Comparison of ENCODE assay signal across 34 mouse cellular contexts in genomic region chr4:137379713-137380255, GRCm38 (mm10). TPM values are rescaled to one million over a fixed set of nuclear protein-coding genes. Genes with fewer than 3 reads are reported as not detected.
A peak's percentile ranks its signal among the peaks of the same experiment; 100 is the strongest.
DNase-seq lines count a peak whose midpoint lies in the region; ATAC-seq and TF ChIP-seq lines count a peak whose summit lies in the region.
"Had no signal": no experiment of that assay in that cellular context is flagged by ENCODE, and none has a peak within 500 bp of the region (broad histone marks: within the 10 kb centered on the region; RNA-seq: fewer than 3 reads in every experiment).

No protein-coding gene starts in this region.

- TF ChIP-seq EP300 in ES-Bruce4 (IDR thresholded peaks at IDR 0.05; ENCODE audit: insufficient read depth, low read depth, low read length), result no peak

- no peak for ATAC-seq in intestine, embryonic 16.5 days
- ATAC-seq in intestine, postnatal 0 days, result no peak
- no peak for ATAC-seq in forebrain, embryonic 14.5 days
- ATAC-seq: activated CD4-positive, CD25-positive, alpha-beta regulatory T cell, adult 4 months; forebrain, embryonic 15.5 days; hindbrain, embryonic 16.5 days; Patski had no signal

- H3K4me2 ChIP-seq in intestine, embryonic 16.5 days (ENCODE audit: low read depth, low read length), result no peak overlapping the region
- no peak overlapping the region for H3K4me2 ChIP-seq in intestine, postnatal 0 days (replicated peaks; ENCODE audit: low read depth)
- H3K4me2 ChIP-seq in forebrain, embryonic 14.5 days (ENCODE audit: low read length), result no peak overlapping the region
- H3K4me2 ChIP-seq: embryonic facial prominence, embryonic 13.5 days; forebrain, embryonic 15.5 days; heart, embryonic 12.5 days; heart, embryonic 15.5 days; hindbrain, embryonic 13.5 days had no signal

- peak; percentile 49 for DNase-seq in R1 (ENCODE audit: low read depth, low spot score)
- DNase-seq in gonadal fat pad, adult 2 months (ENCODE audit: low read depth), result peak; percentile 74
- DNase-seq in forebrain, embryonic 10.5 days (ENCODE audit: extremely low spot score, low spot score), result no peak
- no peak for DNase-seq in forebrain, embryonic 14.5 days (ENCODE audit: low spot score)
- DNase-seq in left cerebral cortex, adult 18-20 months (ENCODE audit: low spot score in 2 of 2), result no peak
- DNase-seq: adrenal gland, postnatal 10 days; adrenal gland, postnatal 36 days; cerebellum, adult 2 months; cerebellum, postnatal 10 days; cerebellum, postnatal 36 days; embryo, embryonic 11 days; gastrocnemius, postnatal 14 days; heart, adult 18-20 months; heart, postnatal 10 days; heart, postnatal 36 days; kidney, adult 2 months had no signal

- no peaks in the 10 kb centered on the region for H3K36me3 ChIP-seq in intestine, embryonic 16.5 days (ENCODE audit: control insufficient read depth, insufficient read depth, low read length)
- H3K36me3 ChIP-seq in intestine, postnatal 0 days (ENCODE audit: control insufficient read depth, insufficient read depth), result no peaks in the 10 kb centered on the region
- no peaks in the 10 kb centered on the region for H3K36me3 ChIP-seq in ES-Bruce4 (ENCODE audit: control insufficient read depth, insufficient read depth, low read length, poor library complexity, severe bottlenecking)
- no peaks in the 10 kb centered on the region for H3K36me3 ChIP-seq in forebrain, embryonic 10.5 days (replicated peaks)
- no peaks in the 10 kb centered on the region for H3K36me3 ChIP-seq in forebrain, embryonic 14.5 days (ENCODE audit: control insufficient read depth, insufficient read depth, low read length)
- H3K36me3 ChIP-seq: embryonic facial prominence, embryonic 10.5 days; embryonic facial prominence, embryonic 13.5 days; forebrain, embryonic 15.5 days; heart, embryonic 12.5 days; heart, embryonic 15.5 days; hindbrain, embryonic 10.5 days; hindbrain, embryonic 13.5 days; intestine, embryonic 15.5 days had no signal

- peak overlapping the region; percentile 34; the same call in 1 of the 2 replicates for H3K27ac ChIP-seq in intestine, embryonic 16.5 days (ENCODE audit: low read length)
- no peak overlapping the region for H3K27ac ChIP-seq in intestine, postnatal 0 days (ENCODE audit: low read depth, low read length)
- no peak overlapping the region for H3K27ac ChIP-seq in ES-Bruce4 (ENCODE audit: insufficient read depth, low read length)
- H3K27ac ChIP-seq in forebrain, embryonic 10.5 days, result no peak overlapping the region
- no peak overlapping the region for H3K27ac ChIP-seq in forebrain, embryonic 14.5 days (ENCODE audit: low read depth, low read length)
- H3K27ac ChIP-seq: embryonic facial prominence, embryonic 10.5 days; embryonic facial prominence, embryonic 13.5 days; forebrain, embryonic 15.5 days; heart, embryonic 15.5 days; hindbrain, embryonic 10.5 days; hindbrain, embryonic 13.5 days had no signal

- no peaks in the 10 kb centered on the region for H3K27me3 ChIP-seq in intestine, embryonic 16.5 days (replicated peaks; ENCODE audit: control insufficient read depth, insufficient read depth, low read length)
- H3K27me3 ChIP-seq in intestine, postnatal 0 days (replicated peaks; ENCODE audit: control insufficient read depth, insufficient read depth, low read length), result no peaks in the 10 kb centered on the region
- H3K27me3 ChIP-seq in ES-Bruce4 (ENCODE audit: control insufficient read depth, insufficient read depth, low read length, poor library complexity, severe bottlenecking), result no peaks in the 10 kb centered on the region
- no peaks in the 10 kb centered on the region for H3K27me3 ChIP-seq in forebrain, embryonic 10.5 days (ENCODE audit: poor library complexity, severe bottlenecking)
- no peaks in the 10 kb centered on the region for H3K27me3 ChIP-seq in forebrain, embryonic 14.5 days (replicated peaks; ENCODE audit: control insufficient read depth, insufficient read depth, low read length)
- H3K27me3 ChIP-seq: embryonic facial prominence, embryonic 13.5 days; forebrain, embryonic 15.5 days; heart, embryonic 12.5 days; heart, embryonic 15.5 days; hindbrain, embryonic 13.5 days; intestine, embryonic 15.5 days; Patski had no signal

- TF ChIP-seq CTCF in intestine, postnatal 0 days (IDR thresholded peaks at IDR 0.05; ENCODE audit: low read depth), result no peak
- no peak for TF ChIP-seq CTCF in ES-Bruce4 (IDR thresholded peaks at IDR 0.05; ENCODE audit: low read depth, low read length)

- H3K4me3 ChIP-seq in intestine, embryonic 16.5 days (ENCODE audit: low read length), result no peak overlapping the region
- no peak overlapping the region for H3K4me3 ChIP-seq in intestine, postnatal 0 days (ENCODE audit: low read depth, low read length)
- H3K4me3 ChIP-seq in ES-Bruce4 (ENCODE audit: low read depth, low read length), result peak overlapping the region; percentile 9; the same call in 1 of the 2 replicates
- no peak overlapping the region for H3K4me3 ChIP-seq in forebrain, embryonic 10.5 days
- no peak overlapping the region for H3K4me3 ChIP-seq in forebrain, embryonic 14.5 days (ENCODE audit: low read depth, low read length)
- H3K4me3 ChIP-seq: embryonic facial prominence, embryonic 10.5 days; embryonic facial prominence, embryonic 13.5 days; erythroblast, embryonic 14.5 days; forebrain, embryonic 15.5 days; heart, embryonic 12.5 days; heart, embryonic 15.5 days; hindbrain, embryonic 10.5 days; hindbrain, embryonic 13.5 days; intestine, embryonic 15.5 days had no signal

- peaks cover 8% of the 10 kb centered on the region for H3K4me1 ChIP-seq in intestine, embryonic 16.5 days (ENCODE audit: control insufficient read depth, insufficient read depth, low read length)
- no peaks in the 10 kb centered on the region for H3K4me1 ChIP-seq in intestine, postnatal 0 days (replicated peaks; ENCODE audit: control insufficient read depth, insufficient read depth, low read length)
- H3K4me1 ChIP-seq in ES-Bruce4 (ENCODE audit: control insufficient read depth, insufficient read depth, low read length), result no peaks in the 10 kb centered on the region
- H3K4me1 ChIP-seq in forebrain, embryonic 10.5 days, result peaks cover 27% of the 10 kb centered on the region
- H3K4me1 ChIP-seq in forebrain, embryonic 14.5 days (ENCODE audit: control insufficient read depth, insufficient read depth, low read length), result no peaks in the 10 kb centered on the region
- H3K4me1 ChIP-seq: forebrain, embryonic 15.5 days had no signal

- no peak for TF ChIP-seq POLR2A in ES-Bruce4 (IDR thresholded peaks at IDR 0.05; ENCODE audit: insufficient read depth, low read length)

- H3K9ac ChIP-seq in intestine, embryonic 16.5 days (ENCODE audit: low read depth, low read length), result no peak overlapping the region
- H3K9ac ChIP-seq in intestine, postnatal 0 days (ENCODE audit: low read depth, low read length), result no peak overlapping the region
- H3K9ac ChIP-seq in ES-Bruce4 (ENCODE audit: low read depth, poor library complexity, severe bottlenecking), result no peak overlapping the region
- no peak overlapping the region for H3K9ac ChIP-seq in forebrain, embryonic 14.5 days (ENCODE audit: low read length)
- H3K9ac ChIP-seq: embryonic facial prominence, embryonic 13.5 days; forebrain, embryonic 15.5 days; heart, embryonic 12.5 days; heart, embryonic 15.5 days; hindbrain, embryonic 13.5 days; intestine, embryonic 15.5 days had no signal

- no peaks in the 10 kb centered on the region for H3K9me3 ChIP-seq in intestine, embryonic 16.5 days (ENCODE audit: control insufficient read depth, low read length)
- no peaks in the 10 kb centered on the region for H3K9me3 ChIP-seq in intestine, postnatal 0 days (ENCODE audit: control insufficient read depth)
- H3K9me3 ChIP-seq in ES-Bruce4 (replicated peaks; ENCODE audit: control insufficient read depth, insufficient read depth, low read length, poor library complexity, severe bottlenecking), result no peaks in the 10 kb centered on the region
- H3K9me3 ChIP-seq in forebrain, embryonic 10.5 days, result no peaks in the 10 kb centered on the region
- no peaks in the 10 kb centered on the region for H3K9me3 ChIP-seq in forebrain, embryonic 14.5 days (replicated peaks; ENCODE audit: control insufficient read depth, low read length)
- H3K9me3 ChIP-seq: embryonic facial prominence, embryonic 10.5 days; embryonic facial prominence, embryonic 13.5 days; forebrain, embryonic 15.5 days; heart, embryonic 12.5 days; heart, embryonic 15.5 days; hindbrain, embryonic 10.5 days; hindbrain, embryonic 13.5 days; intestine, embryonic 15.5 days had no signal

- WGBS in intestine, embryonic 16.5 days, result 85% methylated on average over 10 of the region's 10 CpGs
- WGBS in intestine, postnatal 0 days, result 66% methylated on average over 10 of the region's 10 CpGs
- 89% methylated on average over 10 of the region's 10 CpGs for WGBS in forebrain, embryonic 10.5 days
- 86% methylated on average over 10 of the region's 10 CpGs for WGBS in forebrain, embryonic 14.5 days

RNA-seq across cellular contexts. Expression of gene Cdc42, which starts 22.3 kb away (rescaled TPM):
- 671 and 691 TPM in 2 replicates for polyA plus RNA-seq in intestine, embryonic 16.5 days (2015; fragmentation: Nextera tagmentation; extraction: Ambion mirVana)
- polyA plus RNA-seq in intestine, postnatal 0 days (2015; fragmentation: Nextera tagmentation; extraction: Ambion mirVana), result 461 and 471 TPM in 2 replicates
- polyA plus RNA-seq in ES-Bruce4 (2011; ENCODE audit: insufficient read depth, insufficient read length, low read depth, missing spikeins), result 462 and 476 TPM in 2 replicates
- polyA plus RNA-seq in gonadal fat pad, adult 2 months (2012; rRNA removed), result 121 and 148 TPM in 2 replicates
- 567 and 573 TPM in 2 replicates for polyA plus RNA-seq in forebrain, embryonic 10.5 days (2016; fragmentation: Nextera tagmentation; extraction: Ambion mirVana)
- 928 and 953 TPM in 2 replicates for polyA plus RNA-seq in forebrain, embryonic 14.5 days (2014; fragmentation: Nextera tagmentation; extraction: Ambion mirVana)
- 100 to 1,000 TPM; 307 to 330 TPM for total RNA-seq in left cerebral cortex, adult 18-20 months (2021)

RNA-seq across cellular contexts. Expression of gene Cela3a, which starts 29.8 kb away (rescaled TPM):
- 0.26 and 0.31 TPM in 2 replicates for polyA plus RNA-seq in intestine, embryonic 16.5 days (2015; fragmentation: Nextera tagmentation; extraction: Ambion mirVana)
- polyA plus RNA-seq in intestine, postnatal 0 days (2015; fragmentation: Nextera tagmentation; extraction: Ambion mirVana), result not detected in 2 replicates
- polyA plus RNA-seq in ES-Bruce4 (2011; ENCODE audit: insufficient read depth, insufficient read length, low read depth, missing spikeins), result not detected in 2 replicates
- not detected in 2 replicates for polyA plus RNA-seq in gonadal fat pad, adult 2 months (2012; rRNA removed)
- polyA plus RNA-seq in forebrain, embryonic 10.5 days (2016; fragmentation: Nextera tagmentation; extraction: Ambion mirVana), result not detected in 2 replicates
- polyA plus RNA-seq in forebrain, embryonic 14.5 days (2014; fragmentation: Nextera tagmentation; extraction: Ambion mirVana), result not detected in 2 replicates
- not detected for total RNA-seq in left cerebral cortex, adult 18-20 months (2021)
- total RNA-seq: adrenal gland, postnatal 10 days; adrenal gland, postnatal 36 days; ES-E14; gastrocnemius, postnatal 14 days; heart, adult 18-20 months; heart, postnatal 10 days; heart, postnatal 36 days had no signal
- polyA plus RNA-seq: activated CD4-positive, CD25-positive, alpha-beta regulatory T cell, adult 4 months; cerebellum, adult 2 months; cortical plate, adult 2 months; embryonic facial prominence, embryonic 10.5 days; embryonic facial prominence, embryonic 13.5 days; erythroblast, embryonic 14.5 days; forebrain, embryonic 11.5 days; forebrain, embryonic 15.5 days; heart, embryonic 12.5 days; heart, embryonic 15.5 days; hindbrain, embryonic 10.5 days; hindbrain, embryonic 13.5 days; hindbrain, embryonic 16.5 days; intestine, embryonic 15.5 days; kidney, adult 2 months; Patski had no signal

RNA-seq across cellular contexts. Expression of gene Cela3b, which starts 50.6 kb away (rescaled TPM):
- polyA plus RNA-seq in intestine, embryonic 16.5 days (2015; fragmentation: Nextera tagmentation; extraction: Ambion mirVana), result 237 and 402 TPM in 2 replicates
- 9.1 and 13.6 TPM in 2 replicates for polyA plus RNA-seq in intestine, postnatal 0 days (2015; fragmentation: Nextera tagmentation; extraction: Ambion mirVana)
- polyA plus RNA-seq in ES-Bruce4 (2011; ENCODE audit: insufficient read depth, insufficient read length, low read depth, missing spikeins), result not detected in 2 replicates
- polyA plus RNA-seq in gonadal fat pad, adult 2 months (2012; rRNA removed), result 0.60 and 7.9 TPM in 2 replicates
- polyA plus RNA-seq in forebrain, embryonic 10.5 days (2016; fragmentation: Nextera tagmentation; extraction: Ambion mirVana), result not detected in 2 replicates
- polyA plus RNA-seq in forebrain, embryonic 14.5 days (2014; fragmentation: Nextera tagmentation; extraction: Ambion mirVana), result not detected in 2 replicates
- total RNA-seq in left cerebral cortex, adult 18-20 months (2021), result not detected
- total RNA-seq: adrenal gland, postnatal 10 days; adrenal gland, postnatal 36 days; ES-E14; gastrocnemius, postnatal 14 days; heart, adult 18-20 months; heart, postnatal 10 days; heart, postnatal 36 days had no signal
- polyA plus RNA-seq: activated CD4-positive, CD25-positive, alpha-beta regulatory T cell, adult 4 months; cerebellum, adult 2 months; cortical plate, adult 2 months; embryonic facial prominence, embryonic 10.5 days; embryonic facial prominence, embryonic 13.5 days; erythroblast, embryonic 14.5 days; forebrain, embryonic 11.5 days; forebrain, embryonic 15.5 days; heart, embryonic 12.5 days; heart, embryonic 15.5 days; hindbrain, embryonic 10.5 days; hindbrain, embryonic 13.5 days; hindbrain, embryonic 16.5 days; kidney, adult 2 months; Patski had no signal

Comparison
In these comparisons a context has a peak if more than half of its experiments do, and no peak if none do; other contexts are left out.
1. RNA of gene Cela3b, which starts 50.6 kb away (polyA plus RNA-seq): 237 to 402 TPM in intestine, embryonic 16.5 days; 9.1 to 13.6 TPM in intestine, postnatal 0 days, 0.60 to 7.9 TPM in gonadal fat pad, adult 2 months, not detected in ES-Bruce4, not detected in forebrain, embryonic 10.5 days and not detected in forebrain, embryonic 14.5 days; every median in the first group is over 10 times any median in the second.
2. DNase-seq: peak in R1 (single experiment) and gonadal fat pad, adult 2 months (single experiment); none in forebrain, embryonic 10.5 days (single experiment), forebrain, embryonic 14.5 days (single experiment) and left cerebral cortex, adult 18-20 months (0 of 2).